Mouse (Mus musculus): ENCODE results near the gene Rps27l. TPM values are rescaled to one million over a fixed set of nuclear protein-coding genes. Genes with fewer than 3 reads are reported as not detected.

Rps27l gene
- polyA plus RNA-seq, 1 experiment from 2014 or later, result 678 TPM

DNA sequence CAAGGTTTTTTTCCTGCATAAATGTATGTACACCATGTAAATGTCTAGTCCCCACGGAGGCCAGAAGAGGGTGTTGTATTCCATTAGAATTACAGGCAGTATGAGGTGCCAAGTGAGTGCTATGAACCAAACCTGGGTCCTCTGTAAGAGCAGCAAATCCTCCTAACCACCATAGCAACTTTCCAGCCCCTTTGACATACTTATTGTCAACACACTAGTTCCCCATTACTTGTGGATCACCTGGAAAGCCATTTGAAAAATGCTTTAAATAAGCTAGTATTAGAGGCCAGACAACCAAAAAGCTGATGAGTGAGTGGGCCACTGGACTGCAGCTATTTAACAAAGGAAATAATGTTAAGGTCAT, 28.0 kb upstream of the Rps27l start:
- 53% methylated on average over 1 of the region's 1 CpGs for WGBS
- H3K27ac ChIP-seq (replicated peaks; ENCODE audit: low read depth, low read length), result no peak overlapping the region
- H3K9ac ChIP-seq (ENCODE audit: low read depth, low read length), result no peak overlapping the region
- peak overlapping the region; percentile 95 for H3K4me3 ChIP-seq (ENCODE audit: low read depth, low read length)
- H3K4me1 ChIP-seq (ENCODE audit: control insufficient read depth, insufficient read depth, low read length), result peaks cover 16% of the 10 kb centered on the region
- no peaks in the 10 kb centered on the region for H3K27me3 ChIP-seq (replicated peaks; ENCODE audit: control insufficient read depth, insufficient read depth, low read length)
- H3K4me2 ChIP-seq (ENCODE audit: low read depth, low read length), result peak overlapping the region; percentile 88
- DNase-seq (ENCODE audit: low spot score) (no peak), ATAC-seq (ENCODE audit: low read depth) (no peak)
- no peaks in the 10 kb centered on the region for H3K9me3 ChIP-seq (ENCODE audit: control insufficient read depth, low read length)
- no peaks in the 10 kb centered on the region for H3K36me3 ChIP-seq (ENCODE audit: control insufficient read depth, insufficient read depth, low read length)

GRCm38 (mm10) chr9:66918672-66919330, 27.1 kb upstream of the Rps27l start:
- H3K36me3 ChIP-seq (ENCODE audit: control insufficient read depth, insufficient read depth, low read length), result no peaks in the 10 kb centered on the region
- H3K4me3 ChIP-seq (ENCODE audit: low read depth, low read length), result peak overlapping the region; percentile 95
- peak overlapping the region; percentile 88 for H3K4me2 ChIP-seq (ENCODE audit: low read depth, low read length)
- peak overlapping the region; percentile 94 for H3K9ac ChIP-seq (ENCODE audit: low read depth, low read length)
- ATAC-seq (ENCODE audit: low read depth) (no peak; the same call in 1 of the 2 replicates), DNase-seq (ENCODE audit: low spot score) (no peak)
- H3K27me3 ChIP-seq (replicated peaks; ENCODE audit: control insufficient read depth, insufficient read depth, low read length), result no peaks in the 10 kb centered on the region
- WGBS, result 2% methylated on average over 27 of the region's 27 CpGs
- H3K4me1 ChIP-seq (ENCODE audit: control insufficient read depth, insufficient read depth, low read length), result peaks cover 16% of the 10 kb centered on the region
- peak overlapping the region; percentile 84 for H3K27ac ChIP-seq (replicated peaks; ENCODE audit: low read depth, low read length)
- H3K9me3 ChIP-seq (ENCODE audit: control insufficient read depth, low read length), result no peaks in the 10 kb centered on the region

DNA sequence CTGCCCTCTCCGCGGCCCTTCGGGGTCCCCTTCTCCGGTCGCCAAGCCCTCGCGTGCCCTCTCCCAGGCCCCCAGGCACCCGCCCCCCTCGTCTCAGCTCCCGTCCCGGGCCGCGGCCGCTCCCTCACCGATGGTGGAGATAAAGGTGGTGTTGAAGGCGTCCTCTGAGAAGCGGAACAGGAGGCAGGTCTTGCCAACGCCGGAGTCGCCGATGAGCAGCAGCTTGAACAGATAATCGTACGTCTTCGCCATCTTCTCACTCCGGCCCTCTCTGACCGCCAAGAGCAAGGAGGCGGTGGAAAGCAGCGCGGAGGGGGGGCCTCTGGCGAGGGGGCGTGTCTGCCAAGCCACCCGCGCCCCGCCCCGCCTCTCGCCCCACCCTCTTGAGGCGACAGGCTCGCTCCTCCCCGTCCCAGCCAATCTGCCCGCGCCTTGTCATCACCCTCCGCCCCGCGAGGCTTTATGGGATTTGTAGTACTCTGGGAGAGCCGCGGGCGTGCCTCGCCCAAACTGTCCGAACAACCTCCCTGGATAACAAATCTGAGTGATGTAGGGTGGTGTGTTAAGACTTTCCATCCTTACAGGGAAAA, 26.4 kb upstream of the Rps27l start, which contains the start of gene Rab8b:
TSS of gene Rab8b (minus strand) at position 306 of the 590 bp plus-strand sequence.
- Histone ChIP-seq H3K36me3 (ENCODE audit: control insufficient read depth, insufficient read depth, low read length) (no peaks in the 10 kb centered on the region), H3K4me3 (ENCODE audit: low read depth, low read length) (peak within 1 kb of the TSS; percentile 95), H3K9me3 (ENCODE audit: control insufficient read depth, low read length) (no peaks in the 10 kb centered on the region), H3K27ac (replicated peaks; ENCODE audit: low read depth, low read length) (peak within 1 kb of the TSS; percentile 84), H3K4me2 (ENCODE audit: low read depth, low read length) (peak within 1 kb of the TSS; percentile 88), H3K4me1 (ENCODE audit: control insufficient read depth, insufficient read depth, low read length) (peaks cover 16% of the 10 kb centered on the region), H3K9ac (ENCODE audit: low read depth, low read length) (peak within 1 kb of the TSS; percentile 94), H3K27me3 (replicated peaks; ENCODE audit: control insufficient read depth, insufficient read depth, low read length) (no peaks in the 10 kb centered on the region)
- DNase-seq (ENCODE audit: low spot score) (peak; percentile 99), ATAC-seq (ENCODE audit: low read depth) (peak; percentile 100)
- WGBS, result under 1% methylated on average over 46 of the region's 49 CpGs

GRCm38 (mm10) chr9:66919981-66920380, 25.9 kb upstream of the Rps27l start:
- Histone ChIP-seq H3K4me2 (ENCODE audit: low read depth, low read length) (peak overlapping the region; percentile 59), H3K4me3 (ENCODE audit: low read depth, low read length) (peak overlapping the region; percentile 95), H3K4me1 (ENCODE audit: control insufficient read depth, insufficient read depth, low read length) (peaks cover 16% of the 10 kb centered on the region), H3K27ac (replicated peaks; ENCODE audit: low read depth, low read length) (peak overlapping the region; percentile 72), H3K9me3 (ENCODE audit: control insufficient read depth, low read length) (no peaks in the 10 kb centered on the region), H3K9ac (ENCODE audit: low read depth, low read length) (peak overlapping the region; percentile 49), H3K36me3 (ENCODE audit: control insufficient read depth, insufficient read depth, low read length) (no peaks in the 10 kb centered on the region), H3K27me3 (replicated peaks; ENCODE audit: control insufficient read depth, insufficient read depth, low read length) (no peaks in the 10 kb centered on the region)
- under 1% methylated on average over 14 of the region's 14 CpGs for WGBS
- ATAC-seq (ENCODE audit: low read depth), result peak; percentile 50
- peak; percentile 46 for DNase-seq (ENCODE audit: low spot score)

DNA sequence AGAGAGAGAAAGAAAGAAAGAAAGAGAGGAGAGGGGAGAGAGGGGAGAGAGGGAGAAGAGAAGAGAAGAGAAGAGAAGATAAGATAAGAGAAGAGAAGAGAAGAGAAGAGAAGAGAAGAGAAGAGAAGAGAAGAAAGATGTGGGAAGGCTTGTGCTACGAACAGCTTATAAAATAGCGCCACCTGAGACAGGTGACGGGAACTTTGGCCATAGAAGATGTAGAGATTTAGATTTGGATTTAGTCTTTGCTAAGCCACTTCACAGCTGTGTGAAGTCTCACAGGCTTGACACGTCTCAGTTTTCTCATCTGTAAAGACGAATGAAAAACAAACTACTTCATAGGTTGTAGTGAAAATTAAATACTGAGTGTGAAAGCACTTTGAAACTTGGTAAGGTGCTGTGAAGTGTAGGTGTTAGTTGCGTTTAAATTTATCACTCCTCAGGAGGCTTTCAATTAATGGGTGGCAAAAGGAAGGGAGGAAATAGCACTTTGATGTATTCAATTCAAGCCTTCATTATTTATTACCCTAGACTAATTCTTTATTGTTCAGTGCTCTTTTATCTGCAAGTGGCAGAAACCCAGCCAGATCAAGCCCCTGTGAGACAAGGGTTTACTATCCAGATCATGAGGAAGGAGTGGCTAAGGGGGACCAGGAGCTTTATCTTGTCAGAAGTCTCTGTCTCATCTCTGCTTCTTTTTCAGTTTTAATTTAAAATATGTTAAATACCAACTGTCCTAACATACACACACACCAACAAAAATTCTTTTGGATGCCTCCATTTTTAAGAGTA, 25.2 kb upstream of the Rps27l start:
- no peak overlapping the region for H3K9ac ChIP-seq (ENCODE audit: low read depth, low read length)
- DNase-seq (ENCODE audit: low spot score) (peak; percentile 40), ATAC-seq (ENCODE audit: low read depth) (no peak)
- no peak overlapping the region for H3K4me3 ChIP-seq (ENCODE audit: low read depth, low read length)
- H3K9me3 ChIP-seq (ENCODE audit: control insufficient read depth, low read length), result no peaks in the 10 kb centered on the region
- H3K4me1 ChIP-seq (ENCODE audit: control insufficient read depth, insufficient read depth, low read length), result peaks cover 16% of the 10 kb centered on the region
- H3K27me3 ChIP-seq (replicated peaks; ENCODE audit: control insufficient read depth, insufficient read depth, low read length), result no peaks in the 10 kb centered on the region
- peak overlapping the region; percentile 59 for H3K4me2 ChIP-seq (ENCODE audit: low read depth, low read length)
- no peak overlapping the region for H3K27ac ChIP-seq (replicated peaks; ENCODE audit: low read depth, low read length)
- H3K36me3 ChIP-seq (ENCODE audit: control insufficient read depth, insufficient read depth, low read length), result no peaks in the 10 kb centered on the region
- WGBS, result 14% methylated on average over 6 of the region's 6 CpGs

GRCm38 (mm10) chr9:66922076-66922475, 23.8 kb upstream of the Rps27l start:
- WGBS, result 95% methylated on average over 1 of the region's 1 CpGs
- Histone ChIP-seq H3K27ac (replicated peaks; ENCODE audit: low read depth, low read length) (no peak overlapping the region), H3K4me3 (ENCODE audit: low read depth, low read length) (no peak overlapping the region), H3K4me2 (ENCODE audit: low read depth, low read length) (no peak overlapping the region), H3K27me3 (replicated peaks; ENCODE audit: control insufficient read depth, insufficient read depth, low read length) (no peaks in the 10 kb centered on the region), H3K4me1 (ENCODE audit: control insufficient read depth, insufficient read depth, low read length) (peaks cover 15% of the 10 kb centered on the region), H3K9ac (ENCODE audit: low read depth, low read length) (no peak overlapping the region), H3K36me3 (ENCODE audit: control insufficient read depth, insufficient read depth, low read length) (no peaks in the 10 kb centered on the region), H3K9me3 (ENCODE audit: control insufficient read depth, low read length) (no peaks in the 10 kb centered on the region)
- ATAC-seq (ENCODE audit: low read depth) (no peak), DNase-seq (ENCODE audit: low spot score) (no peak)

- Histone ChIP-seq H3K9me3 (ENCODE audit: control insufficient read depth, low read length) (no peaks in the 10 kb centered on the region), H3K27me3 (replicated peaks; ENCODE audit: control insufficient read depth, insufficient read depth, low read length) (no peaks in the 10 kb centered on the region), H3K27ac (replicated peaks; ENCODE audit: low read depth, low read length) (no peak overlapping the region), H3K9ac (ENCODE audit: low read depth, low read length) (no peak overlapping the region), H3K4me1 (ENCODE audit: control insufficient read depth, insufficient read depth, low read length) (no peaks in the 10 kb centered on the region), H3K4me3 (ENCODE audit: low read depth, low read length) (no peak overlapping the region), H3K4me2 (ENCODE audit: low read depth, low read length) (no peak overlapping the region), H3K36me3 (ENCODE audit: control insufficient read depth, insufficient read depth, low read length) (no peaks in the 10 kb centered on the region)
- no peak for DNase-seq (ENCODE audit: low spot score)
- no peak for ATAC-seq (ENCODE audit: low read depth)
- WGBS, result 66% methylated on average over 3 of the region's 3 CpGs
Measured at GRCm38 (mm10) chr9:66925853-66926252, 20.0 kb upstream of the Rps27l start.

DNA sequence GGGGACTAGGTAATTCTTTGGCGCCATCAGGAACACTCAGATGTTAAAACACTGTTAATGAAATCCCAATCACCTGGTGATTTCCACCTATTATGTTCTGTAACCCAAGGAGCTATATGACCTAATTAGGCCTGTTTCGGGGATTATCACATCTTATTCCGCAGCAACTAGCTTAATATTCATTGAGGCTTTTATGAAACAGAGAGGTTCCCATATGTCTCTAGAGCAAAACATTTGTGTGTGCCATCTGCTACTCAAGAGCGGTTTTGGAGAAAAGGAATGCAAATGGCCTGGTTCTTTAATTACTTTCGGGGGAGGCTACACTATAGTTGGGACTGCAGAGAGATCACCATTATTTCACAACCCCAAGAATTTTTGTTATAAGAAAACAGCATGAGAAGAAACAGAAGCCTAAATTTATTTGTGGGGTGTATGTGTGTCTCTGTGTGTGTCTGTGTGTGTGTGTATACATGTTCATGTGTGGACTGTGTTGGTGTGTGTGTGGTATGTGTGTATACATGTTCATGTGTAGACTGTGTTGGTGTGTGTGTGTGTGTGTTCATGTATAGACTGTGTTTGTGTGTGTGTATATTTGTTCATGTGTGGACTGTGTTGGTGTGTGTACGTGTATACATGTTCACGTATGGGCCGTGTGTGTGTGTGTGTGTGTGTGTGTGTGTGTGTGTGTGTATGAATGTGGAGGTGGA, 18.0 kb upstream of the Rps27l start:
- Histone ChIP-seq H3K36me3 (ENCODE audit: control insufficient read depth, insufficient read depth, low read length) (no peaks in the 10 kb centered on the region), H3K27ac (replicated peaks; ENCODE audit: low read depth, low read length) (no peak overlapping the region), H3K4me3 (ENCODE audit: low read depth, low read length) (no peak overlapping the region), H3K4me1 (ENCODE audit: control insufficient read depth, insufficient read depth, low read length) (no peaks in the 10 kb centered on the region), H3K9ac (ENCODE audit: low read depth, low read length) (no peak overlapping the region), H3K27me3 (replicated peaks; ENCODE audit: control insufficient read depth, insufficient read depth, low read length) (no peaks in the 10 kb centered on the region), H3K4me2 (ENCODE audit: low read depth, low read length) (no peak overlapping the region), H3K9me3 (ENCODE audit: control insufficient read depth, low read length) (no peaks in the 10 kb centered on the region)
- 81% methylated on average over 8 of the region's 8 CpGs for WGBS
- peak; percentile 19 for DNase-seq (ENCODE audit: low spot score)
- no peak for ATAC-seq (ENCODE audit: low read depth)
